Mouse (Mus musculus) right cerebral cortex, postnatal 36 days (tissue): ENCODE results near the gene 2810004N23Rik.
A peak's percentile ranks its signal among the peaks of the same experiment; 100 is the strongest.

Experiments
- DNase-seq, 2 experiments: peaks; one replicate each; pipeline ENCODE4 v3.0.0; 2022; ENCODE audit warnings: low spot score in 2 of 2, mixed read lengths in 1 of 2

2810004N23Rik gene

GRCm38 (mm10) chr8:124862321-124863162 is at the start of gene 2810004N23Rik, which contains the start of gene Gnpat:
Gene 2810004N23Rik (minus strand): TSS chr8:124863120.
Gene Gnpat (plus strand): TSS chr8:124863033.
- peak; percentile 87 to 89 for DNase-seq

- DNase-seq, result no peak
Measured at GRCm38 (mm10) chr8:124911938-124912872, 49.3 kb upstream of the 2810004N23Rik start.

GRCm38 (mm10) chr8:124910349-124910748 is 47.4 kb upstream of the 2810004N23Rik start:
- DNase-seq, result no peak

GRCm38 (mm10) chr8:124909936-124910335 is 47.0 kb upstream of the 2810004N23Rik start:
- DNase-seq, result no peak

GRCm38 (mm10) chr8:124905482-124905881 is 42.6 kb upstream of the 2810004N23Rik start:
- DNase-seq, result no peak

GRCm38 (mm10) chr8:124903198-124903597 is 40.3 kb upstream of the 2810004N23Rik start:
- DNase-seq, result no peak

GRCm38 (mm10) chr8:124898251-124898905 is 35.5 kb upstream of the 2810004N23Rik start:
- no peak for DNase-seq

GRCm38 (mm10) chr8:124897386-124898250 is 34.7 kb upstream of the 2810004N23Rik start, which contains the start of the genes Exoc8 and Sprtn:
Gene Exoc8 (minus strand): TSS chr8:124897705.
Gene Sprtn (plus strand): TSS chr8:124897886.
- peak; percentile 93 to 95 for DNase-seq

- DNase-seq, result peak; percentile 53 to 65
Measured at GRCm38 (mm10) chr8:124896632-124897385, 33.9 kb upstream of the 2810004N23Rik start.

- no peak for DNase-seq
Measured at GRCm38 (mm10) chr8:124896010-124896631, 33.2 kb upstream of the 2810004N23Rik start.

- DNase-seq, result no peak
Measured at GRCm38 (mm10) chr8:124892596-124892995, 29.7 kb upstream of the 2810004N23Rik start.

GRCm38 (mm10) chr8:124888385-124888784 is 25.5 kb upstream of the 2810004N23Rik start:
- no peak for DNase-seq

- DNase-seq, result no peak
Measured at GRCm38 (mm10) chr8:124878946-124879526, 16.1 kb upstream of the 2810004N23Rik start.

- DNase-seq, result peak in 1 of 2 experiments; percentile 29
Measured at GRCm38 (mm10) chr8:124878141-124878540, 15.2 kb upstream of the 2810004N23Rik start.

- no peak for DNase-seq
Measured at GRCm38 (mm10) chr8:124872690-124873089, 9.8 kb upstream of the 2810004N23Rik start.

- no peak for DNase-seq
Measured at GRCm38 (mm10) chr8:124872081-124872480, 9.2 kb upstream of the 2810004N23Rik start.

GRCm38 (mm10) chr8:124871474-124871873 is 8.6 kb upstream of the 2810004N23Rik start:
- no peak for DNase-seq

- no peak for DNase-seq
Measured at GRCm38 (mm10) chr8:124869708-124870107, 6.8 kb upstream of the 2810004N23Rik start.

GRCm38 (mm10) chr8:124867126-124867525 is 4.2 kb upstream of the 2810004N23Rik start:
- DNase-seq, result no peak
